Mouse (Mus musculus): ENCODE results near the gene Pkp4. TPM values are rescaled to one million over a fixed set of nuclear protein-coding genes. Genes with fewer than 3 reads are reported as not detected.
"Not testable (repeated sequence)": the region's sequence is repeated elsewhere in the genome, so short reads cannot be mapped to it uniquely, and the experiment has no call there.

Pkp4 gene
- total RNA-seq, 2 experiments from 2014 or later, result 267 to 275 TPM

GRCm38 (mm10) chr2:59378861-59379260 lies 218.2 kb downstream of the Pkp4 start:
- not testable (repeated sequence) for DNase-seq (ENCODE audit: low spot score in 2 of 2)

- no peak for DNase-seq (ENCODE audit: low spot score in 2 of 2)
Measured at GRCm38 (mm10) chr2:59383231-59383630, 222.6 kb downstream of the Pkp4 start.

GRCm38 (mm10) chr2:59383852-59384776 lies 223.5 kb downstream of the Pkp4 start:
- DNase-seq (ENCODE audit: low spot score in 2 of 2), result no peak

- no peak for DNase-seq (ENCODE audit: low spot score in 2 of 2)
Measured at GRCm38 (mm10) chr2:59385211-59385935, 224.7 kb downstream of the Pkp4 start.

- DNase-seq (ENCODE audit: low spot score in 2 of 2), result peak in 1 of 2 experiments; percentile 62
Measured at GRCm38 (mm10) chr2:59389971-59390370, 229.3 kb downstream of the Pkp4 start.

- no peak for DNase-seq (ENCODE audit: low spot score in 2 of 2)
Measured at GRCm38 (mm10) chr2:59393177-59393576, 232.5 kb downstream of the Pkp4 start.

GRCm38 (mm10) chr2:59394651-59395050 lies 234.0 kb downstream of the Pkp4 start:
- DNase-seq (ENCODE audit: low spot score in 2 of 2), result no peak

GRCm38 (mm10) chr2:59395160-59395650 lies 234.6 kb downstream of the Pkp4 start:
- DNase-seq (ENCODE audit: low spot score in 2 of 2), result not testable (repeated sequence)

GRCm38 (mm10) chr2:59396555-59396954 lies 235.9 kb downstream of the Pkp4 start:
- no peak for DNase-seq (ENCODE audit: low spot score in 2 of 2)

- no peak for DNase-seq (ENCODE audit: low spot score in 2 of 2)
Measured at GRCm38 (mm10) chr2:59397531-59397930, 236.9 kb downstream of the Pkp4 start.

- no peak for DNase-seq (ENCODE audit: low spot score in 2 of 2)
Measured at GRCm38 (mm10) chr2:59400901-59401378, 240.3 kb downstream of the Pkp4 start.

- DNase-seq (ENCODE audit: low spot score in 2 of 2), result no peak
Measured at GRCm38 (mm10) chr2:59401841-59402461, 241.3 kb downstream of the Pkp4 start.

- no peak for DNase-seq (ENCODE audit: low spot score in 2 of 2)
Measured at GRCm38 (mm10) chr2:59404022-59404421, 243.4 kb downstream of the Pkp4 start.

Other genes starting within 250 kb of the Pkp4 start
- 10 to 100 TPM in 1 of 2 experiments, 1 to 10 TPM in 1; 10.0 to 10.1 TPM for gene Ccdc148, start 167 bp upstream of the Pkp4 start, total RNA-seq (2021)